Mouse (Mus musculus) cortical plate, adult 2 months (tissue): ENCODE measurements at regions not wholly inside any gene's neighbourhood (a gene's known extent, or its start where the extent isn't known, plus 50 kb on each side); places are given as distances from the start of the nearest gene placed in this dataset.
A peak's percentile ranks its signal among the peaks of the same experiment; 100 is the strongest.

ENCODE experiments used
- H3K27ac ChIP-seq: fragments of 200-500 bp; 2 replicates; pipeline ENCODE4 v1.5.1; 2012; ENCODE audit warnings: low read length, control low read depth, inconsistent platforms; ENCODE audit not compliant: insufficient read depth
- H3K4me1 ChIP-seq: fragments of 200-500 bp; 2 replicates; pipeline ENCODE4 v1.6.1; 2011; ENCODE audit warnings: low read length; ENCODE audit not compliant: control insufficient read depth, insufficient read depth
- H3K4me3 ChIP-seq: fragments of 200-500 bp; 2 replicates; pipeline ENCODE4 v1.5.1; 2011; ENCODE audit warnings: mild to moderate bottlenecking, low read length, control low read depth; ENCODE audit not compliant: insufficient read depth
- CTCF ChIP-seq: fragments of 200-500 bp; IDR thresholded peaks from 2 replicates; pipeline ENCODE4 v1.5.1; 2011; ENCODE audit warnings: mild to moderate bottlenecking, control low read depth, low read length; ENCODE audit not compliant: insufficient read depth; ENCODE audit errors: extremely low read depth
- POLR2A ChIP-seq: fragments of 200-500 bp; IDR thresholded peaks from 2 replicates; pipeline ENCODE4 v1.6.1; 2011; ENCODE audit warnings: mild to moderate bottlenecking, low read length, control low read depth; ENCODE audit not compliant: insufficient read depth; ENCODE audit errors: extremely low read depth

DNA sequence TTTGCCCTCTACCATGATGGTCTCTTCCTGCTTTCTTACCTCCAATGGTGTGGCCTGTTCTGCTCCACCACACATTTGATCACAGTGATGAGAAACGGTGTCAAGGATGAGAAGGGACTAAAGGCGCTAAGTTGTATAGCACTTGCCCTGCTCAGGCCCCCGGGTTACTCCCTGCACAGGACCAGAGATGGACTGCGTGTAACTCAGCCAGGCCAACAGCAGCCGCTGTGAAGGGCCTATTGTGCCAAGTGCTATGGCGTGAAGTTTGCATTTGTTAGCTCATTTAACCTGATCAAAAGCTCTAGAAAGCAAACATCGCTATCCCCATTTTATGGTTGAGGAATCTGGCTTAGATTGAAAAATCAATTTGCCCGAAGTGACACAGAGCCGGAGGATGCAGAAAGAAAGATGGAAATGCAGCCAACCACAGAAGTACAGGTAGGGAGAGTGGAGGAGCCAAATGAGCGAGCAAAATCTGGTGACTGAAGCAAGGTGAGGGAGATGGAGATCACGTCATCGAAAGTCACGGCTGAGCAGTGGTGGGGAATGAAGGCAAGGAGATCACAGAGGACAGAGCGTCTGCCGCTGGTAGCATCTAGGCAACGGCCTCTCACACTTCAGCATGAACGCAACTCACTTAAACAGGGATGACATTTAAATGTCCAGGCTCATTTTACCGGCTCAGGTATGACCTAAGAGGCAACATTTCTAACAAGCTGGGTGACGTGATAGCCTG, 78.3 kb upstream of the Fer start:
- H3K4me1 ChIP-seq, result no peaks in the 10 kb centered on the region
- no peak overlapping the region for H3K27ac ChIP-seq
- no peak overlapping the region for H3K4me3 ChIP-seq
- TF ChIP-seq POLR2A, result no peak
- TF ChIP-seq CTCF, result no peak

DNA sequence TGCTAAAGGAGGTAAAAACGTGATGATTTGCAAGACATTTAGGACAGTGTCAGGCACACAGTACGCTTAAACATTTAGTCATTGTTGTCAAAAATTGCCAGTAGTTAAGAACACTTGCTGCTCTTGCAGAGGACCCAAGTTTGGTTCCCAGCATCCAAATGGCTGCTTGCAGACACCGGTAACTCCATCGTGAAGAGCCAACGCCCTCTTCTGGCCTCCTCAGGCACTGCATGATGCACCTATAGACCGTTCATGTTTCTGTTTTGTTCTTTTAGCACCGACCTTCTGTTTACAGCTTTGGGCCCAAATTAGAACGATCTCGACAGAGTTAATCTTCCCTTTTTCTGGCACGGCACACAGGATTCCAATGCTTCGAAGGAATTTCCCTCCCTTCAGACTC, 76.4 kb upstream of the Fer start:
- TF ChIP-seq CTCF (no peak), POLR2A (no peak)
- H3K4me1 ChIP-seq, result no peaks in the 10 kb centered on the region
- no peak overlapping the region for H3K27ac ChIP-seq
- no peak overlapping the region for H3K4me3 ChIP-seq

DNA sequence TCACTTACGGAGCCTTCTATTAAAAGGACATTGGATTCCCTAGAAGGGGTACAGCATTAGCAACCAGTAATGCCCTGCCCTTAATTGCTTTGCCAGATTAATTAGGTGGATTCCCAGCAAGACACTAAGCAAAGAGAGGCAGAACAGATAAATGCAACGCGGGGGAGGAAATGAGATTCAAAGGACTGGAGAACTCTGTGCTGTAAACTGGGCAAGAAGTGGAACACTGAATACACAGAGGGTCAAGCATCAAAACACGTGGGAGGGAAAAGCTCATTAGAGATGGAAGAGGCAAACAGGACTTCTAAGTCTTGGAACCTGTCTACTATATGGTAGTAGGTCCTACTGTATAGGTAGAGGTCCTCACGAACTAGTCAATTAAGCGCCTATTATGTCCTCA, 68.5 kb upstream of the Fer start:
- TF ChIP-seq CTCF (no peak), POLR2A (no peak)

DNA sequence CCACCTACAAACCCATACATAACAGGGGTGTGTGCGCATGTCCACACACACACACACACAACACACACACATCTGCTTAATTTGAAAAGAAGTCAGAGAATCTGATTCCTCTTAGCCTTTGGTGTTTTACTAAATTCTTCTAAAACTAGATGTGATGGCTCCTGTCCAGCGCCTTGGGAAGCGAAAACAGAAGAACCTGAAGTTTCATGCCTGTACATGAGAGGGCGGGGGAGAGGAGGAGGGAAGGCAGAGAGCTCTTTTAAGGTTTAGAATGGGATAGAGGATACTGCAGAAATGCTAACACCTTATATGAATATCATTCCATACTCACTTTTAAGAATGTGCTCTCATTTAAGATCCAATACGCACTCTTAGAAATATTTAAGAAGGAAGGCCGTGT, 64.5 kb upstream of the Fer start:
- Histone ChIP-seq H3K27ac (no peak overlapping the region), H3K4me1 (no peaks in the 10 kb centered on the region), H3K4me3 (no peak overlapping the region)
- TF ChIP-seq POLR2A (no peak), CTCF (no peak)

More for the DNA sequence above, 68.5 kb upstream of the Fer start:
- Histone ChIP-seq H3K4me1 (no peaks in the 10 kb centered on the region), H3K4me3 (no peak overlapping the region), H3K27ac (no peak overlapping the region)

DNA sequence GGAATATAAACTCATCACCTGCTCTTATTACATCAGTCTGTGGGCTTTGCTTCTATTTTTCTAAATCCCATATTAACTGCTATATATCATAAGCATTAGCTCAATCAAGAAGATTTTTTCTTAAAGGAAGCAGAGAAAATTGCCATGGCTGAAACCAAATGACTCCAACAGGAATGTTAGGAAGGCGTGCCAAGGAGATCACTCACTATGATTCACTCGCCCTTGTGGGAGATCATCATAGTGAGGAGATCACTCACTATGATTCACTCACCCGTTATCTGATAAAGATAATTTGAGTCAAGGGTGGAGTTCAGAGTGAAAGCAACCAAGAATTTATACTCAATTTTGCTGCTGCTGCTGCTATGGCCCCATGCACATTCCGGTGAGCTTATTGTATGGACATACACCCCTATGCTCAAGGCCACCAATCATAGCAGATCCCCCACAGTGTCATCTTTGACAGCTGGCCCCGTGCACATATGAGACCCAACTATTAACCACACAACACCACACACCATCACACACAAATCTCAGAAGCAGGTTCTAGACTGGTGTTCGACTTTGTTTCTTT, 63.8 kb upstream of the Fer start:
- Histone ChIP-seq H3K4me1 (no peaks in the 10 kb centered on the region), H3K4me3 (no peak overlapping the region), H3K27ac (no peak overlapping the region)
- no peak for TF ChIP-seq CTCF
- no peak for TF ChIP-seq POLR2A

DNA sequence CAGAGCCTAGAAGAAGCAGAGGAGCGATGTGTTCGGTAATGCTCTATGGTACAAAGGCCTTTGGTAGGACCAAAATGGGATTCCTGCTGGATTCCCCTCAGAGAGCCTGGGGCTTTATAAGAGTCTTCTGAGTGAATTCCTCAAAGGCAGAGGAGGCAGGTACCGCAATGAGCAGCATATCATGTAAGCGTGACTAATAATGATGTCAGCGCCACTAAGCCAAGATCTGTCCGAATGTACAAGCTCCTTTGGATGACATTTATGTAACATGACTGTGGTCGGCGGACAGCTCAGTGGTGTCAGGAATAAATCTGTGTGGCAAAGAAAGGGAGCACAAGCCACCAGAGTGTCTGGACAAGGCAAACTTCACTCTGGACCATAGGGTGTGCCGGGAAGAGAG, 61.5 kb upstream of the Fer start:
- Histone ChIP-seq H3K4me3 (no peak overlapping the region), H3K27ac (no peak overlapping the region), H3K4me1 (no peaks in the 10 kb centered on the region)
- TF ChIP-seq POLR2A, result no peak
- no peak for TF ChIP-seq CTCF

DNA sequence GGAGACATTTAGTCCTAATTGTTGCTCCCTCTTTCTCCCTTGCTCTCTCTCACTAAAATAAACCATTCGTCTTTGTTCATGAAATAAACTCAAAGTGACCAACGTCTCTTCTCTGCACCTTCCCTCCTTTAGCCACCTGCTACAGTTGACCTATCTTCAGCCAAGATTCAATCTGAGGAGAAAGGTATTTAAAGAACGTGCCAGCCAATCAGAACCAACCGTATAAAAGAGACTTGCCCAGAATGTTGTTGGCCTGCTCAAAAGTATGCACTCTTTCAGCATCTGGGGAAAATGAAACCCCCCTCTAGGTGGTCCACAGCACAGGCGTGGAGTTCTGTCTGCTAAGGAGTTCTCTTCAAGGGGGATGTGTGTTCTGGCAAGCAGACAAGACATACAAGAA, 60.0 kb upstream of the Fer start:
- TF ChIP-seq CTCF, result no peak
- TF ChIP-seq POLR2A, result no peak
- Histone ChIP-seq H3K4me1 (no peaks in the 10 kb centered on the region), H3K4me3 (no peak overlapping the region), H3K27ac (no peak overlapping the region)

DNA sequence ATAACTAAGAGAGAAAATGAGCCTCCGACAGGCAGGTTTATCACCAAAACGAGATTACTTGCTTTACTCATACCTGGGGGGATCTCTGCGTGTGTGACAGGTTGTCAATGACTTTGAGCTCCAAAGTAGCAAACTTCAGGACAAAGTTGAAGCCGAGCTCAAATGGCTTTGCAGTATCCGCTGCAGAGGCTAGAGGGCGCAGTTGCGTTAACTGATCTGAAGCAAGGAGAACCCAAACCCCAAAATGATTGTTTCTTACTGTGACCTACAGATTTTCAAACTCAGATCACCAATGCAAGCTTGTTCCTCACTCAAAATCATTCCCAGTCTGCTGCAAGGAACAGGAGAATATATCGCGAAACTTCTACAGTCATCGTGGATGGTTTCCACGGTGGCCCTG, 59.3 kb upstream of the Fer start:
- Histone ChIP-seq H3K4me3 (no peak overlapping the region), H3K27ac (no peak overlapping the region), H3K4me1 (no peaks in the 10 kb centered on the region)
- TF ChIP-seq POLR2A, result no peak
- TF ChIP-seq CTCF, result peak; percentile 93

DNA sequence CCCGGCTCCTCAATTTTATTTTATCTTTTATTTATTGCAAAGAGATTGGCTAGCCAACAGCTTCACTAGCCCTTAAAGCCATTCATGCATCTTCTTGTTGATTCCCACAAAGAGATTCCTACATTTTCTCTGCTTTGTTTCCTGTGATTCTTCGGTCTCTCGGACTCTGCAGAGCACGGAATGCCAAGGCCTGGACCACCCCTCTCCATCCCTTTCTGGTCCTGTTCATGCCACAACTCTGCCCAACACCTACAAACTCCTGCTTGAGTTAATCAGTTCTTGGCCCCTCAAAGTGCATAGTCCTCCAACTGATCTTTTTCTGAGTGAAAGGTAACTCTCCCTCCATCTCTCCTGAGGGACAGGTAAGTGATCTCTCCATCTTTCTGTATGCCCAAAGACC, 58.4 kb upstream of the Fer start:
- TF ChIP-seq POLR2A (no peak), CTCF (no peak)

DNA sequence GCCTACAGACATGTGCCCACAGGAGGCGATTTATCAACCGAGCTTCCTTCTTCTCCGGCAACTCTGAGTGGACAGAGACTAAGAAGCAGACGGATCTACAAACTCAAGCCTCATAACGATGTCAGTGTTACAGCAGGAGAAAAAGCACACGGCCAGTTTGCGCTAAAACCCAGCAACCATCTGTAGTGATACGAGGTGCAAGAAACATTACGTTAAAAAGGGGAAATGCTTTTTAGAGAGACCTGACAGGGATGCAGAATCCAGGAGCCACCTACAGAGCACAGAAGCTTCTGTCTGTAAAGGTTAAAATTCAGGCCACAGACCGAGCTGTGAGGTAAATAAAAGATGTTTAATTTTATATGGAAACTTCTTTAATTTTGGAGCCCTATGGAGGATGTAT, 56.5 kb upstream of the Fer start:
- Histone ChIP-seq H3K27ac (no peak overlapping the region), H3K4me1 (no peaks in the 10 kb centered on the region), H3K4me3 (no peak overlapping the region)
- TF ChIP-seq CTCF (no peak), POLR2A (no peak)

More for the DNA sequence above, 58.4 kb upstream of the Fer start:
- Histone ChIP-seq H3K4me1 (no peaks in the 10 kb centered on the region), H3K27ac (no peak overlapping the region), H3K4me3 (no peak overlapping the region)
